Mouse (Mus musculus) hindbrain, embryonic 13.5 days (tissue): Measurements from ENCODE around the gene Iffo1. TPM values are rescaled to one million over a fixed set of nuclear protein-coding genes. Genes with fewer than 3 reads are reported as not detected.
"Not testable (repeated sequence)": the region's sequence is repeated elsewhere in the genome, so short reads cannot be mapped to it uniquely, and the experiment has no call there.

Experiments
- ATAC-seq: fragments of 200-750 bp; cut with Nextera tagmentation; 2 replicates; pipeline ENCODE4 v1.8.0; 2017; ENCODE audit warnings: moderate TSS enrichment; ENCODE audit not compliant: low FRiP score
- H3K27ac ChIP-seq: fragments of 300-500 bp; sonication (generic); 2 replicates; pipeline ENCODE4 v1.5.1; 2015; ENCODE audit warnings: inconsistent platforms, mild to moderate bottlenecking, moderate library complexity
- H3K27me3 ChIP-seq: fragments of 300-500 bp; sonication (generic); 2 replicates; pipeline ENCODE4 v1.6.1; 2015; ENCODE audit warnings: mild to moderate bottlenecking, inconsistent platforms
- H3K36me3 ChIP-seq: fragments of 300-500 bp; sonication (generic); 2 replicates; pipeline ENCODE4 v1.6.1; 2015; ENCODE audit warnings: mild to moderate bottlenecking, inconsistent platforms
- H3K4me1 ChIP-seq: fragments of 300-500 bp; sonication (generic); replicated peaks from 2 replicates; pipeline ENCODE4 v1.6.1; 2015; ENCODE audit warnings: inconsistent platforms
- H3K4me2 ChIP-seq: fragments of 300-500 bp; sonication (generic); 2 replicates; pipeline ENCODE4 v1.6.1; 2015; ENCODE audit warnings: inconsistent platforms, mild to moderate bottlenecking, moderate library complexity
- H3K4me3 ChIP-seq: fragments of 300-500 bp; sonication (generic); 2 replicates; pipeline ENCODE4 v1.5.1; 2015; ENCODE audit warnings: mild to moderate bottlenecking, inconsistent platforms
- H3K9ac ChIP-seq: fragments of 300-500 bp; sonication (generic); 2 replicates; pipeline ENCODE4 v1.6.1; 2015; ENCODE audit warnings: mild to moderate bottlenecking, inconsistent platforms
- H3K9me3 ChIP-seq: fragments of 300-500 bp; sonication (generic); 2 replicates; pipeline ENCODE4 v1.6.1; 2016; ENCODE audit warnings: inconsistent platforms
- WGBS: fragments of 180-500 bp; shearing (Covaris S2); methylation state at CpG from one replicate; pipeline ENCODE4 v1.1.7; 2015; 5-methylcytosine and 5-hydroxymethylcytosine counted together
- polyA plus RNA-seq: library from polyadenylated mRNA; unstranded; fragments of >200 nt; fragmentation: Nextera tagmentation; extraction: Ambion mirVana; gene quantifications from 2 replicates; pipeline ENCODE4 v1.2.1, GENCODE M21; 2015

Gene Iffo1
- polyA plus RNA-seq, 1 experiment from 2014 or later = 19.7 TPM

GRCm38 (mm10) chr6:125156491-125156890 is 11.4 kb downstream of the Iffo1 start:
- Histone ChIP-seq H3K9ac (no peak overlapping the region), H3K36me3 (peaks cover 82% of the 10 kb centered on the region), H3K4me2 (no peak overlapping the region), H3K27me3 (no peaks in the 10 kb centered on the region), H3K4me3 (no peak overlapping the region), H3K27ac (no peak overlapping the region), H3K4me1 (peaks cover 25% of the 10 kb centered on the region), H3K9me3 (no peaks in the 10 kb centered on the region)
- 71% methylated on average over 3 of the region's 3 CpGs for WGBS
- no peak for ATAC-seq

- WGBS = 13% methylated on average over 7 of the region's 7 CpGs
- Histone ChIP-seq H3K9me3 (no peaks in the 10 kb centered on the region), H3K4me2 (no peak overlapping the region), H3K4me3 (no peak overlapping the region), H3K4me1 (peaks cover 29% of the 10 kb centered on the region), H3K27ac (peak overlapping the region; percentile 63), H3K36me3 (peaks cover 79% of the 10 kb centered on the region), H3K27me3 (no peaks in the 10 kb centered on the region), H3K9ac (peak overlapping the region; percentile 19; the same call in 1 of the 2 replicates)
- ATAC-seq = no peak
Measured at GRCm38 (mm10) chr6:125156903-125157614, 12.0 kb downstream of the Iffo1 start.

GRCm38 (mm10) chr6:125158944-125159492 is 14.0 kb downstream of the Iffo1 start:
- Histone ChIP-seq H3K9ac (no peak overlapping the region), H3K4me2 (no peak overlapping the region), H3K4me1 (peaks cover 40% of the 10 kb centered on the region), H3K4me3 (no peak overlapping the region), H3K36me3 (peaks cover 74% of the 10 kb centered on the region), H3K27ac (no peak overlapping the region), H3K9me3 (no peaks in the 10 kb centered on the region), H3K27me3 (no peaks in the 10 kb centered on the region)
- 89% methylated on average over 15 of the region's 15 CpGs for WGBS
- no peak for ATAC-seq

DNA sequence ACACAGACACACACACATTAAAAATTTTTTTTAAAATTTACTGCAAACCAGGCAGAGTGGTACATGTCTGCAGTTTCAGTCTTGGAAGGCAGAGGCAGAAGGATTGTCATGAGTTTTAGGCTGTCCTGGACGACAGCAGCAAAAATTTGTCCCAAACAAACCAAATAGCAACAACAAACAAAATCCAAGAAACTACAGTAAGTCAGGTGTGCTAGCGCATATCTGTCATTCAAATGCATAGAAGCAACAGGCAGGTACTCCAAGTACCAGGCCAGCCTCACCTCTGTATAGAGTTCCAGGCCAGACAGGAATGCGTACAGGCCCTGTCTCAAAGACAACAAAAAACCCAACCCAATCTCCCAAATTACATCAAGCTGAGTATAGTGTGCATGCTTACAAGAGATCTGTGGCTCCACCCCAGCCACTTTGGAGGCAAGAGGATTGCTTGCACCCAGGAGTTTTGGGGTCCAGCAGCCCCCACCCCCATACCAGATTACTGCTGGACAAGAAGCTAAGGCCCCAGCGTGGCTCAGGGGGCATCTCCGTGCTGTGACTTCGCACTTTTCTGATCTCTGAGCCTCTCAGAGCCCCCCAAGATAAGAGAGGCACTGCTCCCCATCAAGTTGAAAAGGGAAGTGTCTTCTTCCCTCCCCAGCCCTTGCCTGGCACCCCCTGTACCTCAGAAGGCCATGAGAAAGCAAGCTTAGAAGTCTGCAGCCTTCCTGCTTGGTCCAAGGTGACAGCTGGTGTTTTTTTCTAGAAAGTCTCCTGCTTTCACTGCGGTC is 14.9 kb downstream of the Iffo1 start:
- Histone ChIP-seq H3K4me3 (no peak overlapping the region), H3K36me3 (peaks cover 72% of the 10 kb centered on the region), H3K4me2 (no peak overlapping the region), H3K27me3 (no peaks in the 10 kb centered on the region), H3K27ac (no peak overlapping the region), H3K9ac (peak overlapping the region; percentile 35; the same call in 1 of the 2 replicates), H3K4me1 (peaks cover 46% of the 10 kb centered on the region), H3K9me3 (no peaks in the 10 kb centered on the region)
- no peak for ATAC-seq
- 83% methylated on average over 7 of the region's 7 CpGs for WGBS

GRCm38 (mm10) chr6:125160558-125160853 is 15.5 kb downstream of the Iffo1 start:
- WGBS = 61% methylated on average over 10 of the region's 10 CpGs
- no peaks in the 10 kb centered on the region for H3K27me3 ChIP-seq
- H3K4me2 ChIP-seq = no peak overlapping the region
- H3K36me3 ChIP-seq = peaks cover 68% of the 10 kb centered on the region
- H3K4me1 ChIP-seq = peaks cover 46% of the 10 kb centered on the region
- H3K4me3 ChIP-seq = no peak overlapping the region
- no peak for ATAC-seq
- no peaks in the 10 kb centered on the region for H3K9me3 ChIP-seq
- H3K9ac ChIP-seq = no peak overlapping the region; the same call in 1 of the 2 replicates
- no peak overlapping the region for H3K27ac ChIP-seq

DNA sequence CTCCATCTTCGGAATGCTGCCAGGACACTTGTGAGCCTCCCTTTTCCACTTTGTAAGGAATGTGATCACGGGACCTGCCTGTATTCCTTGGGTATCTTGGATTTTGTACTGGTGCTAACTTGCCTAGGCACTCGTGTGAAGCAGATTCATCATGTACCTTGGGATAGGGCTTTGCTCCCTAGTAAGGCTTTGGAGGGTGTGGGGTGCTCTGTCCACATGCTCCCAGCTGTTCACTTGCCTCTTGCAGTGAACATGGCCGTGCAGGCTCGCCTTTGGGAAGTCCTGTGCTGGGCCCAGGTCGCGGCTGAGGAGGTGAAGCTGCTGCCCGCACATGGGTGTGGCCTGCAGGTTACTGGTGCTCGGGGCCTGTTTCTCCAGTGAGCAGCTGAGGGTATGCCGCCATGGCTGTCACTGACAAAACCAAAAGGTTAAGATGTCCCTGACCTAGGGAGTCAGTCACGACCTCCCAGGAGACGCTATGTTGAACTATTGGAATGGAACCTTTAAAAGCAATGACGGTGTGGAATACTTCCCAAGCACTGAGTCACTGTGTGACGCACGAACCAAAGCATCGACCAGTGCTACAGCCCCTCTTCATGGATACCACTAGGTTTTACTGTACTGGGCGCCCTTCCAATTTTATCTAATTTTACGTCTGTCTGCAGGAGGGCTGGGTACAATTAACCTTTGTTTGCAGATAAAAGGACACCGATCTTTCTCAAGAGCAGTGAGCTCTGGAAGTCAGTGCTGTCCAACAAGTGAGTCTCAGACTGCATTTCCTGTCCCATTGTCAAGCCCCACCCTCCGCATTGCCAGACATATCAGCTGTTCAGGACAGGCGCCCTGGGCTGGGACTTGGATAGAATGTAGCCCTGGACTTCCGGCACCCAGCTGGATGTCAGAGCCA is 16.1 kb downstream of the Iffo1 start:
- Histone ChIP-seq H3K4me1 (peaks cover 50% of the 10 kb centered on the region), H3K27me3 (no peaks in the 10 kb centered on the region), H3K36me3 (peaks cover 62% of the 10 kb centered on the region), H3K9me3 (no peaks in the 10 kb centered on the region), H3K4me2 (no peak overlapping the region), H3K4me3 (no peak overlapping the region), H3K27ac (no peak overlapping the region), H3K9ac (peak overlapping the region; percentile 24; the same call in 1 of the 2 replicates)
- 18% methylated on average over 22 of the region's 22 CpGs for WGBS
- ATAC-seq = no peak

DNA sequence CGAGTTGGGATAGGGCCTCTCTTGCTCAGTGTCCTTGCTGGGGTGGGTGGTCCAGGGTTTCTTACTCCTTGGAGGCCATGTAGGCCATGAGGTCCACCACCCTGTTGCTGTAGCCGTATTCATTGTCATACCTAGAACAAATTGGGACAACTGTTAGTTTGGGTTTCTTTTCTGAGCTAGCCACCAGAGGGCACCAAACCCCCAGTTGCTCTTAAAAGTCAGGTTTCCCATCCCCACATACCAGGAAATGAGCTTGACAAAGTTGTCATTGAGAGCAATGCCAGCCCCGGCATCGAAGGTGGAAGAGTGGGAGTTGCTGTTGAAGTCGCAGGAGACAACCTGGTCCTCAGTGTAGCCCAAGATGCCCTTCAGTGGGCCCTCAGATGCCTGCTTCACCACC is 16.9 kb downstream of the Iffo1 start:
- H3K9ac ChIP-seq = not testable (repeated sequence)
- WGBS = 20% methylated on average over 4 of the region's 5 CpGs

GRCm38 (mm10) chr6:125162615-125163305 is 17.7 kb downstream of the Iffo1 start:
- WGBS = 70% methylated on average over 13 of the region's 16 CpGs
- not testable (repeated sequence) for H3K9me3 ChIP-seq, H3K9ac ChIP-seq, H3K27ac ChIP-seq, H3K4me2 ChIP-seq, H3K4me3 ChIP-seq, ATAC-seq, H3K27me3 ChIP-seq
- Histone ChIP-seq H3K36me3 (peaks cover 59% of the 10 kb centered on the region), H3K4me1 (peaks cover 58% of the 10 kb centered on the region)

More for the DNA sequence above, 16.9 kb downstream of the Iffo1 start:
- H3K27ac ChIP-seq, H3K4me2 ChIP-seq, H3K9me3 ChIP-seq, H3K27me3 ChIP-seq, ATAC-seq, H3K4me3 ChIP-seq: not testable (repeated sequence)
- Histone ChIP-seq H3K36me3 (peaks cover 58% of the 10 kb centered on the region), H3K4me1 (peaks cover 58% of the 10 kb centered on the region)

- ATAC-seq = no peak
- WGBS = 6% methylated on average over 20 of the region's 20 CpGs
- Histone ChIP-seq H3K4me3 (peak overlapping the region; percentile 98), H3K9me3 (no peaks in the 10 kb centered on the region), H3K36me3 (peaks cover 62% of the 10 kb centered on the region), H3K27me3 (no peaks in the 10 kb centered on the region), H3K4me2 (peak overlapping the region; percentile 97), H3K4me1 (peaks cover 57% of the 10 kb centered on the region), H3K9ac (peak overlapping the region; percentile 98), H3K27ac (peak overlapping the region; percentile 95)
Measured at GRCm38 (mm10) chr6:125163801-125164657, 19.0 kb downstream of the Iffo1 start.

GRCm38 (mm10) chr6:125164672-125165327 is 19.8 kb downstream of the Iffo1 start:
- ATAC-seq = peak; percentile 44
- Histone ChIP-seq H3K4me2 (peak overlapping the region; percentile 97), H3K4me1 (peaks cover 57% of the 10 kb centered on the region), H3K9me3 (no peaks in the 10 kb centered on the region), H3K27me3 (no peaks in the 10 kb centered on the region), H3K9ac (peak overlapping the region; percentile 98), H3K36me3 (peaks cover 62% of the 10 kb centered on the region), H3K27ac (peak overlapping the region; percentile 95), H3K4me3 (peak overlapping the region; percentile 98)
- under 1% methylated on average over 38 of the region's 39 CpGs for WGBS
